Mouse (Mus musculus): Measurements from ENCODE around the gene Zbed5. TPM values are rescaled to one million over a fixed set of nuclear protein-coding genes. Genes with fewer than 3 reads are reported as not detected.

Gene Zbed5
- polyA plus RNA-seq (2012; rRNA removed), result 0.84 and 0.89 TPM in 2 replicates

DNA sequence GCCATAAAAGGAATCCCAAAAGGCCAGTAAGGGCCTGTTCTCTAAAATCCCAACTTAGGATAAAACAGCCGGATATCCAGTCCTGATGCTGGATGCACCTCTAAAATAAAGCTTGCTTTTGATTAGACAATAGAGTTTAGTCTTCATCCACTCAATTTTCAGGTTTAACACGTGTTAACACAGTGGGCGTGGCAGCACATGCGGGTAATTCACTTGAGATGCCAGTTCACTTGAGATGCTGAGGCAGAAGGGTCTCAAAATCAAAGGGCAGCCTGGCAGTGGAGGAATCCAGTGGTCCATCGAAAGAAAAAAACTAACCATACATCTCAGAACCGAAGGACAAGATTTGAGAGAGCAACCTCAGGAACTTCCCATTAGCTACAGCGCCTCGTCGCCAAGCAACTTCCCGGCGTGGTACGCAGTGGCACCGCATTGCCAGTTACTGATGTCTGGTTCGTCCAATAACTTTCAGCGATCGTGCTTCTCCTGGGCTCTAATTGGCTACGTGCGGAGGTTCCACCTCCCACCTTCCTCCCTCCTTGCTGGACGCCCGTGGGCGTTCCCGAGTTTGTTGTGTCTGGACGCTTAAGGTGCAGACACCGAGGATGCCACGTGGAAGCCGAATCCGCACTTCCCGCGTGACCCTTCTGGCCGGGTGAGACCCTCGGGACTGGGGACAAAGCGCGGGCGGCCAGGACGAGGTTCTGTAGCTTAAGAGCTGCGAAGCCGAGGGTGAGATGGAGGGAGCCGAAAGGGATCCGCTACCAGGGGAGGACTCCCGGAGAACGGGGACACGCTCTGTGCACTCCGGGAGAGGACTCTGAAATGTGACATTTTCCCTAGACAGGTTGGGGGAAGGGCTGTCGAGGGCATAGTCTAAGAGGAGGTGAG lies at the start of gene Zbed5:
Zbed5 (plus strand) TSS at position 526 of the 891 bp plus-strand sequence.

DNA sequence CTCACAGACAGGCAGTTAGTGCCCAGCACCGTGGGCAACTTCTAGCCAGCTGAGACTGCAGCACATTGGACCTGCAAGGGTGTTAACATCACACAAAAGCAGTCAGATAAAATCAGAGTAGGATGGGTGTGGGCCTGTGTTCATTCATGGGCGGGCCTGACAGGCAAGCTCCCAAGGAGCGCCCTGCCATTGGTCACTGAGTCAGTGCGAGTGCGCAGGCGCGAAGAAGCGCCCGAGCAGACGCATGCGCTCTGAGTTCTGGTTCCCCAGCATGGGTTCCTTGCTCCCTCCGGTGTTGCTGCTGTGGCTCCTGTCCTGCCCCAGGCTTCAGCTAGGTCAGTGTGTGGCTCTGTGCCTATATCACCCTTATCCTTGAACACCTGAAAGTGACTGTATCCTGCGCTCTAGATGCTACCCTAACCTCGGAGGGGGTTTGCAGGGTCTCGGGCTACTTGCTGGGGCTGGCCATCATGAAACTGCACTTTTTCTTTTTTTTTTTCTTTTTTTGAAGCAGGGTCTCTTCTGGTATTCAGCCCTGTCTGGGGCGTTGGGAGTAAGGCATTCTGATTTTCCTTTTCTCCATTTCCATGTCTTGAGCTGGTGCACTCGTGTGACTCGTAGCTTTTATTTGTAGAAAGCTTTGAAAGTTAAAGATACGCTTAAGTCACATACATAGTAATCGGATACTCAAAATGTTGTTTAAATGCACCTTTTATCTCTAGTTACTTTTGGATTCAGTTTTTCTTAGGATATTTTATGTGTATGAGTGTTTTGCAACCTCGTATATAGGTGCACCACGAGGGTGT lies 48.6 kb upstream of the Zbed5 start, which contains the start of gene Sumf2:
Sumf2 (plus strand) TSS at position 235 of the 806 bp plus-strand sequence.

DNA sequence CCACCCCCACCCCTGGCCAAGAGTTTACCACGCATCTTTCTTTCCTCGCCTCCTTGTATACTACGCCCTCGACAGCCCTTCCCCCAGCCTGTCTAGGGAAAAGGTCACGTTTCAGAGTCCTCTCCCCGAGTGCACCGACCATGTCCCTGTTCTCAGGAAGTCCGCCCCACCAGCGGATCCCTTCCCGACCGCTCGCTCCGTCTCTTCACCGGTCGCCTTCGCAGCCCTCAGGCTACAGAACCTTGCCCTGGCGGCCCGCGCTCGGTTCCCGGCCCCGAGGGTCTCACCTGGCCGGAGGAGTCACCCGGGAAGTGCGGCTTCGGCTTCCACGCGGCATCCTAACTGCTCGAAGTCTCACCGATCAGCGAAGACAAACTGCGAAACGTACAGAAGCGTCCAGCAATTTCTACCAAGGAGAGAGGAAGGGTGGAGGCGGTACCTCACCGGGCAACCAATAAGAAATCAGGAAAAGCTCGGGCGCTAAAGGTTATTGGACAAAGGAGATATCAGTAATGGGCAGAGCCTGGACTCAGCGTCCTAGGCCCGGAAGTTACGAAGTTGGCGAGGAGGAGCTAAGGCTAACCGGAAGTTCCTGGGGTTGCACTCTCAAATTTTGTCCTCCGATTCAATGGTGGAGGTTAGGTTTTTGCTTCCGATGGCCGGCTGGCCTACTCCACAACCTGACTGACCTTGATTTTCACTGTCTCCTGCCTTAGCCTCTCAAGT lies 8.4 kb upstream of the Zbed5 start, which contains the start of gene Chchd2:
Chchd2 (minus strand) TSS at position 560 of the 726 bp plus-strand sequence.

DNA sequence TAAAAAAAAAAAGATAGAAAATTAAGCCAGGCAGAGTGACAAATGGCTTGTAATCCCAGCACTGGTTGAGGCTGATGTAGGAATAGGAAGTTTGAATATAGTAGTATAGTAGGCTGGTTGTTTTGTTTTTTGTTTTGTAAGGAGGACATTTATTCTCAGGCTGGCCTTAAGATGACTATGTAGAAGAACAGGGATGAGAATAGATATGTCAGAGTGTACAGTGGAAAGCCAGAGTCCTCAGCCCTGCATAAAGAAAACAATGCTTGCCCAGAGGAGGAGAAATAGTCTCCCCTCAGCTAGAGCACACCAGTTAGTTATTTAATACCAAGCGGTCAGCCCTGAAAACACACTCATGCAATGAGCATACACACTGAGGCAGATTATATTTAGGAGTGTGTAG lies 2.9 kb downstream of the Zbed5 start, which contains the start of gene Phkg1:
Phkg1 (minus strand) TSS at position 101 of the 400 bp plus-strand sequence.

DNA sequence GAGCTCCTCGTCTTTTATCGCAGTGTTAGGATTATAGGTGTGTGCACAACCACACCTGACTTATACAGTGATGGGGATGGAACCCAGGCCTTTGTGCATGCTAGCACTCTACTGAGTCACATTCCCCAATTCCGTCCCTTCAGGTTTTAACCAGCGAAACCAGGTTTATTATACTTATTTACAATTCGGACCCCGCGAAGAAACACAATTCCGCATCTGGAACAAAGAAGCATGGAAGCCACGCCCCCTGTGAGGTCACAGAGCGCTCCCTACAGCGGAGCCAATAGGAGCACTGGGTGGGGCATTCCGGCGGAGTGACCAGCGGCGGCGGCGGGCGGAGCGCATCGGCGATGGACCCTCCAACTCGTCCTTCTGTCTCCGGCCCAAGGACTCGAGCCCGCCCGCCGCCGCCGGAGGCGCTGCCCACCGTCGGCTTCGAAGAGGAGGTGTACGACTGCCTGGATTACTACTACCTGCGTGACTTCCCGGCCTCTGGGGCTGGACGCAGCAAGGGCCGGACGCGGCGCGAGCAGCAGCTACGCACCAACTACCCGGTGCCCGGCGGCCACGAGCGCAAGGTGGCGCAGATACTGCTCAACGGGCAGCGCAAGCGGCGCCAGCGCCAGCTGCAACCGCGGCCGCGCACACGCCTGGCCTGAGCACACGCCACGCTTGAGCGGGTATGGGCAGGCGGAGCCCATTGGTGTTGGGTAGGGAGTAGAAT lies 12.9 kb downstream of the Zbed5 start, which contains the start of gene Nupr1l:
Nupr1l (plus strand) TSS at position 299 of the 724 bp plus-strand sequence.

DNA sequence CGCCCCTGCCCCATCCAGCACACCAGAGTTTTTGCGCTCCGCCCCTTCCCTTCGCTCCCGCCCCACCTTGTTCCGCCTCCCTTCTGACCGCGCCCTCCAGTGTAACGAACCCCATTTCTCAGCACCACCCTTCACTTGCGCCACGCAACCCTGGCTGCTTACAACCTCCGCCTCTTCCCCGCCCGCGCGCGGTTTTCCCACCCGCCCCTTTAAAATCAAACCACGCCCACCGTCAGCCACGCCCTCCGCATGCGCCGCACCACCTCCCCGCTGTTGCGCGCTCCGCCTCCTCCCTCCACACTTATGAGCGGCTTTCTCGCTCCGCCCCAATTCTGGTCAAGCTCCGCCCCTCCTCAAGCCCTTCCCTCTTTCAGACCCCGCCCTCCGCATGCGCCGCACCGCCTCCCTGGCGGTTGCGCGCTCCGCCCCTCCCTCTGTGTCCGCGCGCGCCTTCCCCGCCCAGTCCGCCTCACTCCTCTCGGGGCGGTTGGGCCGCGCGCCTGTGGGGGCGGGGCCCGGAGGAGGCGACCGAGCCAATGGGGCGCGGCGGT lies 46.0 kb downstream of the Zbed5 start, which contains the start of gene Vkorc1l1:
Vkorc1l1 (plus strand) TSS at position 476 of the 551 bp plus-strand sequence.

Other genes with a start within 250 kb of the Zbed5 start
- 0.77 and 0.82 TPM in 2 replicates for gene Zfp11, start 225.6 kb upstream of the Zbed5 start, polyA plus RNA-seq (2012; rRNA removed)
- not detected in 2 replicates for gene Sept14, start 187.2 kb upstream of the Zbed5 start, polyA plus RNA-seq (2012; rRNA removed)
- 50.8 and 63.4 TPM in 2 replicates for gene Mrps17, start 180.2 kb upstream of the Zbed5 start, polyA plus RNA-seq (2012; rRNA removed)
- gene Nipsnap2, start 170.7 kb upstream of the Zbed5 start, polyA plus RNA-seq (2012; rRNA removed), result 14.4 and 16.4 TPM in 2 replicates
- gene Psph, start 108.3 kb upstream of the Zbed5 start, polyA plus RNA-seq (2012; rRNA removed), result 29.6 and 34.6 TPM in 2 replicates
- 8.5 and 8.6 TPM in 2 replicates for gene Sumf2, start 48.7 kb upstream of the Zbed5 start, polyA plus RNA-seq (2012; rRNA removed)
- gene Chchd2, start 8.3 kb upstream of the Zbed5 start, polyA plus RNA-seq (2012; rRNA removed), result 477 and 534 TPM in 2 replicates
- gene Phkg1, start 2.8 kb downstream of the Zbed5 start, polyA plus RNA-seq (2012; rRNA removed), result 0.08 and 0.12 TPM in 2 replicates
- 0.32 and 0.44 TPM in 2 replicates for gene Nupr1l, start 12.8 kb downstream of the Zbed5 start, polyA plus RNA-seq (2012; rRNA removed)
- 15.6 and 17.8 TPM in 2 replicates for gene Vkorc1l1, start 46.2 kb downstream of the Zbed5 start, polyA plus RNA-seq (2012; rRNA removed)
- 17.1 and 21.6 TPM in 2 replicates for gene Gusb, start 107.3 kb downstream of the Zbed5 start, polyA plus RNA-seq (2012; rRNA removed)
- 26.9 and 31.7 TPM in 2 replicates for gene Asl, start 133.5 kb downstream of the Zbed5 start, polyA plus RNA-seq (2012; rRNA removed)
- gene Crcp, start 133.6 kb downstream of the Zbed5 start, polyA plus RNA-seq (2012; rRNA removed), result 18.0 and 19.4 TPM in 2 replicates
- gene Tpst1, start 177.6 kb downstream of the Zbed5 start, polyA plus RNA-seq (2012; rRNA removed), result 10.5 and 11.3 TPM in 2 replicates
- gene Kctd7, start 249.1 kb downstream of the Zbed5 start, polyA plus RNA-seq (2012; rRNA removed), result 3.4 and 4.0 TPM in 2 replicates